Mouse (Mus musculus): ENCODE results near the gene Socs7. TPM values are rescaled to one million over a fixed set of nuclear protein-coding genes. Genes with fewer than 3 reads are reported as not detected.

Gene Socs7
- polyA plus RNA-seq, 1 experiment = 6.0 TPM

DNA sequence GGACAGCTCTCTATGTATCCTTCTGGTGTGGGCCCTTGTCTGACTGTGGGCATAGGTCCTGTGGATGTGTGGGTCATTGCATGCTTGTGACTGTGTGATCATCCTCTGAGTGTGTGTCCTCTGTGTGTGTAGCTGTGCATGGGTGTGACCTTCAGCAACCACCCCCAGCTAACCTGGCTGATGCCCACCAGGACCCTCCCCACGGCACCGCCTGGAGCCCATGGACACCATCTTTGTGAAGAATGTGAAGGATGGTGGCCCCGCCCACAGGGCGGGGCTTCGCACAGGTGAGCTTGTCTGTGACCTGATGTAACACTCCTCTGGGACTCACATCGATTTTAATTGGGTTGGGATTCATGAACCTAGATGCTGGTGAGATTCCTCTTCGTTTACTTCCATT is 85.6 kb downstream of the Socs7 start:
- TF ChIP-seq POLR2A (IDR thresholded peaks at IDR 0.05; ENCODE audit: low read depth, low read length) = no peak
- Histone ChIP-seq H3K27me3 (ENCODE audit: control insufficient read depth, insufficient read depth, low read length) (no peaks in the 10 kb centered on the region), H3K36me3 (ENCODE audit: control insufficient read depth, insufficient read depth, low read length) (no peaks in the 10 kb centered on the region; the same call in 1 of the 2 replicates), H3K27ac (ENCODE audit: insufficient read depth, low read length) (no peak overlapping the region), H3K4me3 (ENCODE audit: extremely low read depth, insufficient read depth, insufficient read length) (no peak overlapping the region), H3K4me1 (ENCODE audit: control insufficient read depth, insufficient read depth, insufficient read length) (no peaks in the 10 kb centered on the region)
- 90% methylated on average over 7 of the region's 7 CpGs for WGBS
- DNase-seq (ENCODE audit: low read depth in 1 of 2, low spot score in 2 of 2) = no peak

Other genes starting within 250 kb of the Socs7 start
- 10.9 and 14.4 TPM in 2 replicates for gene Tbx21, start 247.2 kb upstream of the Socs7 start, polyA plus RNA-seq (2012; rRNA removed)
- 16.3 and 20.0 TPM in 2 replicates for gene Tbkbp1, start 211.1 kb upstream of the Socs7 start, polyA plus RNA-seq (2012; rRNA removed)
- gene Kpnb1, start 174.7 kb upstream of the Socs7 start, polyA plus RNA-seq (2012; rRNA removed) = 20.8 and 22.8 TPM in 2 replicates
- 11.2 and 11.7 TPM in 2 replicates for gene Npepps, start 81.9 kb upstream of the Socs7 start, polyA plus RNA-seq (2012; rRNA removed)
- 5.5 and 5.6 TPM in 2 replicates for gene Mrpl45, start 46.8 kb upstream of the Socs7 start, polyA plus RNA-seq (2012; rRNA removed)
- 0.02 and 0.05 TPM in 2 replicates for gene Gpr179, start 10.5 kb upstream of the Socs7 start, polyA plus RNA-seq (2012; rRNA removed)
- 39.7 and 50.2 TPM in 2 replicates for gene Arhgap23, start 53.0 kb downstream of the Socs7 start, polyA plus RNA-seq (2012; rRNA removed)
- gene 4933428G20Rik, start 137.8 kb downstream of the Socs7 start, polyA plus RNA-seq (2012; rRNA removed) = not detected in 2 replicates
- 0.13 TPM in 2 replicates for gene Srcin1, start 213.6 kb downstream of the Socs7 start, polyA plus RNA-seq (2012; rRNA removed)

Measured in spleen, adult 2 months (tissue).